Mouse (Mus musculus) gastrocnemius, postnatal 4 days (tissue): ENCODE measurements at regions not wholly inside any gene's neighbourhood (a gene's known extent, or its start where the extent isn't known, plus 50 kb on each side); places are given as distances from the start of the nearest gene placed in this dataset.

Source experiments
- DNase-seq, 2 experiments: peaks; one replicate each; pipeline ENCODE4 v3.0.0; 2021 to 2022; ENCODE audit warnings: low spot score in 2 of 2, mixed read lengths in 2 of 2

GRCm38 (mm10) chr12:110169261-110169660 lies 109.6 kb upstream of the Dio3 start:
- DNase-seq = no peak

GRCm38 (mm10) chr12:110170496-110170895 lies 108.4 kb upstream of the Dio3 start:
- DNase-seq = no peak

GRCm38 (mm10) chr12:110177826-110178225 lies 101.0 kb upstream of the Dio3 start:
- DNase-seq = no peak

GRCm38 (mm10) chr12:110183473-110183872 lies 95.4 kb upstream of the Dio3 start:
- DNase-seq = no peak

GRCm38 (mm10) chr12:110185399-110185798 lies 93.5 kb upstream of the Dio3 start:
- no peak for DNase-seq

GRCm38 (mm10) chr12:110186381-110186780 lies 92.5 kb upstream of the Dio3 start:
- no peak for DNase-seq

GRCm38 (mm10) chr12:110186911-110187245 lies 92.0 kb upstream of the Dio3 start:
- no peak for DNase-seq

- DNase-seq = no peak
These were observed 91.4 kb upstream of the Dio3 start for GRCm38 (mm10) chr12:110187246-110188135.

GRCm38 (mm10) chr12:110188136-110188631 lies 90.7 kb upstream of the Dio3 start:
- DNase-seq = no peak

GRCm38 (mm10) chr12:110188641-110189328 lies 90.1 kb upstream of the Dio3 start:
- no peak for DNase-seq

- DNase-seq = no peak
These were observed 89.6 kb upstream of the Dio3 start for GRCm38 (mm10) chr12:110189329-110189642.

- no peak for DNase-seq
These were observed 86.7 kb upstream of the Dio3 start for GRCm38 (mm10) chr12:110192186-110192585.

- no peak for DNase-seq
These were observed 81.5 kb upstream of the Dio3 start for GRCm38 (mm10) chr12:110197366-110197765.

GRCm38 (mm10) chr12:110200471-110200870 lies 78.4 kb upstream of the Dio3 start:
- no peak for DNase-seq

- no peak for DNase-seq
These were observed 78.0 kb upstream of the Dio3 start for GRCm38 (mm10) chr12:110200887-110201286.

- DNase-seq = no peak
These were observed 75.4 kb upstream of the Dio3 start for GRCm38 (mm10) chr12:110203271-110204014.

- DNase-seq = no peak
These were observed 74.5 kb upstream of the Dio3 start for GRCm38 (mm10) chr12:110204246-110204989.

GRCm38 (mm10) chr12:110206271-110206670 lies 72.6 kb upstream of the Dio3 start:
- DNase-seq = no peak

GRCm38 (mm10) chr12:110206812-110207211 lies 72.1 kb upstream of the Dio3 start:
- no peak for DNase-seq

- DNase-seq = no peak
These were observed 71.5 kb upstream of the Dio3 start for GRCm38 (mm10) chr12:110207246-110207852.

GRCm38 (mm10) chr12:110212716-110213115 lies 66.2 kb upstream of the Dio3 start:
- DNase-seq = no peak
